Mouse (Mus musculus): ENCODE measurements around the gene 4930442H23Rik.
A peak's percentile ranks its signal among the peaks of the same experiment; 100 is the strongest.
"Not testable (repeated sequence)": the region's sequence is repeated elsewhere in the genome, so short reads cannot be mapped to it uniquely, and the experiment has no call there.

4930442H23Rik gene

GRCm38 (mm10) chr10:81183805-81184204 is at the start of gene 4930442H23Rik:
TSS of gene 4930442H23Rik (minus strand) at chr10:81183849.
- peak in 1 of 2 experiments; percentile 23 for DNase-seq

- no peak for DNase-seq
Measured at GRCm38 (mm10) chr10:81233226-81233585, 49.6 kb upstream of the 4930442H23Rik start.

GRCm38 (mm10) chr10:81232580-81233225 is 49.1 kb upstream of the 4930442H23Rik start, which contains the start of gene Zfr2:
TSS of gene Zfr2 (plus strand) at chr10:81233155.
- peak; percentile 92 to 94 for DNase-seq

GRCm38 (mm10) chr10:81231436-81231835 is 47.8 kb upstream of the 4930442H23Rik start:
- no peak for DNase-seq

GRCm38 (mm10) chr10:81230438-81231332 is 47.0 kb upstream of the 4930442H23Rik start, which contains the start of gene Atcay:
TSS of gene Atcay (minus strand) at chr10:81230833.
- DNase-seq, result peak; percentile 27 to 37

GRCm38 (mm10) chr10:81229735-81230437 is 46.2 kb upstream of the 4930442H23Rik start:
- peak in 1 of 2 experiments; percentile 20 for DNase-seq

GRCm38 (mm10) chr10:81223731-81224130 is 40.1 kb upstream of the 4930442H23Rik start:
- DNase-seq, result not testable (repeated sequence)

- no peak for DNase-seq
Measured at GRCm38 (mm10) chr10:81221402-81222015, 37.9 kb upstream of the 4930442H23Rik start.

- peak; percentile 63 to 83 for DNase-seq
Measured at GRCm38 (mm10) chr10:81217964-81218363, 34.3 kb upstream of the 4930442H23Rik start.

GRCm38 (mm10) chr10:81217267-81217666 is 33.6 kb upstream of the 4930442H23Rik start:
- peak in 1 of 2 experiments; percentile 43 for DNase-seq

- no peak for DNase-seq
Measured at GRCm38 (mm10) chr10:81216810-81217209, 33.2 kb upstream of the 4930442H23Rik start.

- no peak for DNase-seq
Measured at GRCm38 (mm10) chr10:81216260-81216659, 32.6 kb upstream of the 4930442H23Rik start.

GRCm38 (mm10) chr10:81210154-81210553 is 26.5 kb upstream of the 4930442H23Rik start:
- no peak for DNase-seq

- peak in 1 of 2 experiments; percentile 13 for DNase-seq
Measured at GRCm38 (mm10) chr10:81204137-81204536, 20.5 kb upstream of the 4930442H23Rik start.

GRCm38 (mm10) chr10:81202978-81203720 is 19.5 kb upstream of the 4930442H23Rik start:
- DNase-seq, result peak in 1 of 2 experiments; percentile 18

- DNase-seq, result no peak
Measured at GRCm38 (mm10) chr10:81201807-81202758, 18.4 kb upstream of the 4930442H23Rik start, which contains the start of gene Nmrk2. TSS of gene Nmrk2 (minus strand) at chr10:81202051.

GRCm38 (mm10) chr10:81200605-81201287 is 17.1 kb upstream of the 4930442H23Rik start:
- no peak for DNase-seq

GRCm38 (mm10) chr10:81200141-81200540 is 16.5 kb upstream of the 4930442H23Rik start:
- peak in 1 of 2 experiments; percentile 17 for DNase-seq

GRCm38 (mm10) chr10:81198990-81199389 is 15.3 kb upstream of the 4930442H23Rik start:
- DNase-seq, result no peak

GRCm38 (mm10) chr10:81198230-81198629 is 14.6 kb upstream of the 4930442H23Rik start:
- peak in 1 of 2 experiments; percentile 78 for DNase-seq

Data from lung, postnatal 4 days (tissue).